ENCODE assay signal across 8 mouse cellular contexts in the genomic region with DNA sequence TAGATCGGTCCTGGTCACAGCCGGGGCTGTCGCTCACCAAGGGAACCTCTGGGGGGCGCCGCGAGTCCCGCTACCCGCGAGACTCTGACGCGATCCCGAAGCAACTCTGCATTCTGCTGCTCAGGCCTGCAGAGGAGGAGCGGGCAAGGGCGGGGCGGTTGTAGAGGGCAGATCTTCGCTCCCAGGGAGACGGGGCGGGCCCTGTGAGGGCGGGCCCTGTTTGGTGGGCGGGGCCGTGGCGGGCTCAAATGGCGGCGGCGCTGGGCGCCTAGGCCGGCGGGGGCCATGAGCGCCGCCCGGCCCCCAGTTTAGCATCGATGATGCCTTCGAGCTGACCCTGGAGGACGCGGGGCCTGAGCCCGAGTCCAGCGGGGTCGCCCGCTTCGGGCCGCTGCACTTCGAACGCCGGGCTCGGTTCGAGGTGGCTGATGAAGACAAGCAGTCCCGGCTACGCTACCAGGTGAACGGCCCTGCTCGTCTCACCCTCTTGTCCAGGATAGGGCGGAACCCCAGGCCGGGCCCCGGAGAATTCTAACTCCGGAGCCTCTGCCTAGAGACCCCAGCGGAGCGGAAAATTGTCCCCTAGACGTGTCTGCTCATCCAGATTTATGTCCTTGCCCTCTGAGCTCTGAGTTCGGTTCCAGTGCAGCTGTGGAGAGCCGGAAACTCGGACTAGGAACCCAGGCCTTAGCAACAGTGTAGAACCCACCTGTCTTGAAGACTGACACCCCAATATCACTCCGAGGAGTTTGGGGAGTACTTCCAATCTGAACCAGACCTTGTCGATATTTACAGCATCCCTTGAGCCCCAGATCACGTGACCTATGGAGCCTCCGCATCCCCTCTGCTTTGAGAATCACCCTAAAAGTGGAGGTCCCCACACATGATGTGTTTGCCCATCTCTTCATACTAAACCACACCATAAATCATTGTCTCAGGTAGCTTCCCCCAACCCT. TPM values are rescaled to one million over a fixed set of nuclear protein-coding genes. Genes with fewer than 3 reads are reported as not detected.
DNase-seq lines count a peak whose midpoint lies in the region; ATAC-seq lines count a peak whose summit lies in the region.

A gene (minus strand): TSS at position 118 of the 956 bp plus-strand sequence.

- DNase-seq in adipocyte (ENCODE audit: low spot score) = peak; percentile 98
- peak; percentile 97 for DNase-seq in embryo, embryonic 10 days (ENCODE audit: low spot score)
- DNase-seq in gastrocnemius, postnatal 14 days = peak; percentile 99
- DNase-seq in left cerebral cortex, postnatal 10 days (ENCODE audit: extremely low spot score in 1 of 2, low spot score in 2 of 2) = peak; percentile 97 to 100
- peak; percentile 98 for DNase-seq in right cerebral cortex, postnatal 25 days
- DNase-seq in urinary bladder, postnatal 4 days (ENCODE audit: low spot score in 2 of 2) = peak; percentile 98 to 99

- intact Hi-C loops in gastrocnemius, postnatal 14 days (cut with DNase I; ENCODE audit: low total_unique reads) = no loop called here
- intact Hi-C loops in left cerebral cortex, postnatal 10 days (cut with DNase I) = loop anchor here (5.0 kb wide), 1 partner anchor 76 kb away; a partner anchor contains a TSS

- ATAC-seq in inflammation-experienced regulatory T-cells, adult 6 months = peak; percentile 75
- peak; percentile 85 for ATAC-seq in megakaryocyte-erythroid progenitor cell, adult 5-6 weeks (replicated peaks; ENCODE audit: low FRiP score, low TSS enrichment, poor library complexity, severe bottlenecking)

RNA-seq across cellular contexts. Expression of the gene that starts here (rescaled TPM):
- total RNA-seq in gastrocnemius, postnatal 14 days (2021) = 10 to 100 TPM; 51.4 to 57.9 TPM
- polyA plus RNA-seq in inflammation-experienced regulatory T-cells, adult 6 months (2017; shearing (Covaris generic)) = 100 to 1,000 TPM; 171 to 228 (median 197) TPM
- 10 to 100 TPM; 74.2 to 83.5 TPM for total RNA-seq in left cerebral cortex, postnatal 10 days (2021)
- total RNA-seq in megakaryocyte-erythroid progenitor cell, adult 5-6 weeks (2014; fragmentation: Nextera tagmentation) = 25.9 and 31.2 TPM in 2 replicates
- total RNA-seq in megakaryocyte-erythroid progenitor cell, adult 5-6 weeks (2017) = 16.9 and 23.2 TPM in 2 replicates

Comparison
In these comparisons a context has a peak if more than half of its experiments do, and no peak if none do; other contexts are left out.
1. Peak in every context shown above with its lines: DNase-seq and ATAC-seq.